Mouse (Mus musculus) heart, embryonic 13.5 days (tissue): ENCODE results near the gene D630003M21Rik. TPM values are rescaled to one million over a fixed set of nuclear protein-coding genes. Genes with fewer than 3 reads are reported as not detected.
A peak's percentile ranks its signal among the peaks of the same experiment; 100 is the strongest.

ENCODE experiments used
- ATAC-seq: fragments of 200-750 bp; cut with Nextera tagmentation; 2 replicates; pipeline ENCODE4 v1.8.0; 2017; ENCODE audit warnings: moderate TSS enrichment; ENCODE audit not compliant: insufficient number of reproducible peaks, low FRiP score, low TSS enrichment; ENCODE audit errors: extremely low read depth
- H3K27ac ChIP-seq: fragments of 300-500 bp; sonication (generic); replicated peaks from 2 replicates; pipeline ENCODE4 v1.5.1; 2015; ENCODE audit warnings: moderate library complexity, mild to moderate bottlenecking, inconsistent platforms
- H3K27me3 ChIP-seq: fragments of 300-500 bp; sonication (generic); replicated peaks from 2 replicates; pipeline ENCODE4 v1.6.1; 2015; ENCODE audit warnings: mild to moderate bottlenecking, inconsistent platforms
- H3K36me3 ChIP-seq: fragments of 300-500 bp; sonication (generic); 2 replicates; pipeline ENCODE4 v1.6.1; 2015; ENCODE audit warnings: mild to moderate bottlenecking, inconsistent platforms
- H3K4me1 ChIP-seq: fragments of 300-500 bp; sonication (generic); 2 replicates; pipeline ENCODE4 v1.6.1; 2015; ENCODE audit warnings: inconsistent platforms
- H3K4me2 ChIP-seq: fragments of 300-500 bp; sonication (generic); 2 replicates; pipeline ENCODE4 v1.6.1; 2015; ENCODE audit warnings: inconsistent platforms, mild to moderate bottlenecking, moderate library complexity
- H3K4me3 ChIP-seq: fragments of 300-500 bp; sonication (generic); 2 replicates; pipeline ENCODE4 v1.5.1; 2015; ENCODE audit warnings: moderate library complexity, mild to moderate bottlenecking, inconsistent platforms
- H3K9ac ChIP-seq: fragments of 300-500 bp; sonication (generic); 2 replicates; pipeline ENCODE4 v1.6.1; 2015; ENCODE audit warnings: inconsistent platforms, mild to moderate bottlenecking, moderate library complexity
- H3K9me3 ChIP-seq: fragments of 300-500 bp; sonication (generic); 2 replicates; pipeline ENCODE4 v1.6.1; 2016; ENCODE audit warnings: inconsistent platforms
- WGBS: fragments of 180-500 bp; shearing (Covaris S2); methylation state at CpG from one replicate; pipeline ENCODE4 v1.1.7; 2015; ENCODE audit warnings: mixed read lengths; 5-methylcytosine and 5-hydroxymethylcytosine counted together
- polyA plus RNA-seq: library from polyadenylated mRNA; unstranded; fragments of >200 nt; fragmentation: Nextera tagmentation; extraction: Ambion mirVana; gene quantifications from 2 replicates; pipeline ENCODE4 v1.2.1, GENCODE M21; 2015

The D630003M21Rik gene
- polyA plus RNA-seq, 1 experiment from 2014 or later: 2.7 TPM

DNA sequence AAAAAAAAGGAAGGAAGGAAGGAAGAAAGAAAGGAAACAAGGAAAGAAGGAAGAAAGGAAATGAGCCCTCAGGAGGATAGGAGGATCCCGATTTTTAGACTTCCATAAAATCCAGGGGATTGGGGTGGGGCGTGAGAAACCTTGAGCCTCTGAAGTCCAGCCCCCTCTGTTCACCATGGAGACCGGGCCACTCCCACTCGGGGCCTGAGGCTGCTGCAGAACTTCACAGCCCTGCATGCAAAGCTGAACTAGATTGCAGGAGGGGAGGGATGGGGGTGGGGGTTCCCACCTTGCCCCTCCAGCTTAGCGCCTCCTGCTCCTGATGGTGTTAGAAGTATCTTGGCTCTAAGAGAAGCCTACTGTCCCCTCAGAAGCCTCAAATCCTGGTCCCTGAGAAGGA is 27.9 kb upstream of the D630003M21Rik start:
- 20% methylated on average over 5 of the region's 5 CpGs for WGBS
- Histone ChIP-seq H3K4me3 (no peak overlapping the region), H3K9me3 (no peaks in the 10 kb centered on the region), H3K4me1 (peaks cover 23% of the 10 kb centered on the region), H3K36me3 (no peaks in the 10 kb centered on the region), H3K27me3 (peaks cover 30% of the 10 kb centered on the region), H3K9ac (no peak overlapping the region; the same call in 1 of the 2 replicates), H3K4me2 (no peak overlapping the region; the same call in 1 of the 2 replicates), H3K27ac (peak overlapping the region; percentile 17; the same call in 1 of the 2 replicates)
- no peak for ATAC-seq

DNA sequence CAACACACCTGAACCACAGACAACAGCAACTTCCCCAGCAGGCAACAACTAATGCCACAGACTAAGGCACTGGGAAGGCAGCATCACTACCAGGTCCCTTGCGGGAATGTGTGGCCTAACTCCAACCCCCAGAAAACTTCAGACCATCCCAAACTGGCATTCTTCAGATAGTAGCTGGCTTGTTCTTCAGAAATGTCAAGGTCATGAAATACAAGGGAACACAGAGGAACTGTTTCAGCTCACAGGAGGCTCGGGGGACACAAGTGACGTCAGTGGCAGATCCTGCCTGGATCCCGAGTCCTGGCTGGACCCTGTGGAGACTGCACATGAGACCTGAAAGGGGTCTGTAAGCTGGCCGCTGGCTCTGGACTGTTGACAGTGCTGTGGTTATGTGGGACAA is 24.8 kb upstream of the D630003M21Rik start:
- H3K27me3 ChIP-seq: peaks cover 9% of the 10 kb centered on the region
- H3K4me2 ChIP-seq: no peak overlapping the region
- no peak overlapping the region for H3K4me3 ChIP-seq
- no peaks in the 10 kb centered on the region for H3K9me3 ChIP-seq
- 41% methylated on average over 5 of the region's 5 CpGs for WGBS
- H3K27ac ChIP-seq: no peak overlapping the region
- H3K9ac ChIP-seq: no peak overlapping the region
- H3K4me1 ChIP-seq: peaks cover 41% of the 10 kb centered on the region
- no peak for ATAC-seq
- H3K36me3 ChIP-seq: no peaks in the 10 kb centered on the region

DNA sequence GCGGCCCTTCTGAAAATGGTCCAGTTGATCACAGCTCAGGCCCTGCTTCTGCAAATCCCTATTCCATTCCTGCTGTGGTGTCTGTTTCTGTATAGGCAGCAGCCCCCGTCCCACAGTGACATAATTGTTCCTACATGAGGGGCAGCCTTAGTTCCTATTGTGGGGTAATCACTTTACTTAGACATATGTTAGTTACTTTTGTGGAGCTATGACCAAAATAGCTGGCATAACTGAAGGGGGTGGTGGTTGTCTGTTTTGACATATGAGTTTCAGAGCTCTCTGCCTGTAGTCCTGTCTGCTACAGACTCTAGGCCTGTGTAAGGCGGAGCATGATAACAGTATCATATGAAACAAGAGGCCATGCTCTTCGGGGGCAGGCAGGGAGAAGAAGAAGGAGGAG is 21.5 kb upstream of the D630003M21Rik start:
- H3K36me3 ChIP-seq: no peaks in the 10 kb centered on the region
- 53% methylated on average over 4 of the region's 4 CpGs for WGBS
- no peak for ATAC-seq
- H3K27me3 ChIP-seq: no peaks in the 10 kb centered on the region
- H3K27ac ChIP-seq: no peak overlapping the region
- H3K9me3 ChIP-seq: 0 out of 2 replicates have a peak, but pooled peaks cover under 1% of the 10 kb centered on the region
- H3K4me2 ChIP-seq: no peak overlapping the region
- H3K4me1 ChIP-seq: peaks cover 40% of the 10 kb centered on the region
- no peak overlapping the region for H3K4me3 ChIP-seq
- no peak overlapping the region for H3K9ac ChIP-seq

DNA sequence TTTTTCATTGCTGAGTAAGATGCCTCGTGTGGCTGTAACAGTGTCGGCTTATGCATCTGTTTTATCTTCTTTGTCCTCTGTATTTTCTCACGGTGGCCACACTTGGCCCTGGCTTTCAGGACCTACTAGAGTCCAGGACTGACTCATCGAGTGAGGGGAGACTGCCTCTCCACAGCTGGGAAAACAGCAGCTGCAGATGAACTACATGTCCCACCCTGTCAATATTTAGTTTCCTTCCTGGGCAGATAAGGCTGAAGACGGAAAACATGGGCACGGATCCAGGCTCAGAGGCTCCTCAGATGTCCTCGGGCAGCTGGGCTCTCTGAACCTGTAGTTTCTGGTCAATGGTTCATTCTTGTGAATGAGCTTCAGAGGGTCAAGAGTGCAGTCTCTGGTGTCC is 19.3 kb upstream of the D630003M21Rik start:
- WGBS: 32% methylated on average over 7 of the region's 7 CpGs
- Histone ChIP-seq H3K27me3 (no peaks in the 10 kb centered on the region), H3K9ac (no peak overlapping the region), H3K36me3 (no peaks in the 10 kb centered on the region), H3K27ac (no peak overlapping the region), H3K4me1 (peaks cover 40% of the 10 kb centered on the region), H3K4me3 (no peak overlapping the region), H3K9me3 (0 out of 2 replicates have a peak, but pooled peaks cover 5% of the 10 kb centered on the region), H3K4me2 (no peak overlapping the region)
- peak; percentile 26; the same call in 1 of the 2 replicates for ATAC-seq

DNA sequence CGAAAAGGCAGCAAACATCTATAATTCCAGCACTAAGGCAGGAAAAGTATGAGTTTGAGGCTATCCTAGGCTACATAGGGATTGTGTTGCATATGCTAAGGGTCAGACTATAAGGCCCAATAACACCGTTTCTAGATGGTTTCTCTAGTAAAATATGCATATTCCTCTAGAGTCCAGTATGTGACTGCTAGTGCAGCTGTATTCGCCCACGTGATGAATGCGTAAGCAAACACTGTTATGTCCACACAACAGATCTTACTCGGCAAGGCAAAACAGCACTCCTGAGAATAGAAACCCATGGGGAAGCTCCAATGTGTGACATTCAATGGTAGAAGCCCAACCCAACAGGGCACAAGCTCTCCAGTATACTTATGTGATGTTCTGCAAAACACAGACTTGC is 18.8 kb upstream of the D630003M21Rik start:
- Histone ChIP-seq H3K9ac (no peak overlapping the region), H3K4me2 (no peak overlapping the region), H3K27ac (no peak overlapping the region), H3K36me3 (no peaks in the 10 kb centered on the region), H3K9me3 (0 out of 2 replicates have a peak, but pooled peaks cover 5% of the 10 kb centered on the region), H3K4me3 (no peak overlapping the region), H3K4me1 (peaks cover 44% of the 10 kb centered on the region), H3K27me3 (no peaks in the 10 kb centered on the region)
- WGBS: 72% methylated on average over 6 of the region's 6 CpGs
- no peak for ATAC-seq

DNA sequence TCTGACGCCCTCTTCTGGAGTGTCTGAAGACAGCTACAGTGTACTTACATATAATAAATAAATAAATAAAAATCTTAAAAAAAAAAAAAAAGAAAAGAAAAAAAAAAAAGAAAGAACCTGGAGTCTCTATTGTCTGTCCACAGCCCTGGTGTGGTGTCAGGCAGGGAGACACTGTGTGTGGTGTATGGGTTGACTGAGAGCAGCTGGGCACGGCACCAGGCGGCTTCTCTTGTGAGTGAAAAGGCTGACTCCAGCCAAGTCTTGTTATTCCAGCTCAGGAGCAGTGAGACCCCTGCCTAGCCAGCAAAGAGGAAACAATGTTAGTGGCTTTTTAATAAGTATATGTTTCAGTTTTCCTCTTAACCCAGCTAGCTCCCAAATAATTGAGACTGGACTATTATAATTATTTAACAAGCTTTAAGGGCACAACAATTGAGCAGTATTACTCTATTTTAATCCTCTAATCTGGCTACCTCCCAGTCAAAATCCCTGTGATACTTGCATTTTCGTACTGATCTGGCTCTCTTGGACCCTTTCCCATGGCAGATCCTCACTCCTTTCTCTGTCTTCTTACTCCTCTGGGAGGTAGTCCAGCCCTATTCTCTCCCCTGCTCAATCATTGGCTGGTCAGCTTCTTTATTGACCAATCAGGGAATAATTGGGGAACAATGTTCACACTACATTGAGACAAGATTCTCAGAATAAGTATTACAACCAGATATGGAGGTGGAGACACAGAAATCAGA is 16.2 kb upstream of the D630003M21Rik start:
- Histone ChIP-seq H3K27ac (no peak overlapping the region), H3K9ac (no peak overlapping the region), H3K4me3 (no peak overlapping the region), H3K27me3 (0 out of 2 replicates have a peak, but pooled peaks cover 7% of the 10 kb centered on the region), H3K36me3 (no peaks in the 10 kb centered on the region), H3K9me3 (0 out of 2 replicates have a peak, but pooled peaks cover 6% of the 10 kb centered on the region), H3K4me2 (no peak overlapping the region), H3K4me1 (peaks cover 21% of the 10 kb centered on the region)
- no peak for ATAC-seq
- WGBS: 69% methylated on average over 4 of the region's 4 CpGs

DNA sequence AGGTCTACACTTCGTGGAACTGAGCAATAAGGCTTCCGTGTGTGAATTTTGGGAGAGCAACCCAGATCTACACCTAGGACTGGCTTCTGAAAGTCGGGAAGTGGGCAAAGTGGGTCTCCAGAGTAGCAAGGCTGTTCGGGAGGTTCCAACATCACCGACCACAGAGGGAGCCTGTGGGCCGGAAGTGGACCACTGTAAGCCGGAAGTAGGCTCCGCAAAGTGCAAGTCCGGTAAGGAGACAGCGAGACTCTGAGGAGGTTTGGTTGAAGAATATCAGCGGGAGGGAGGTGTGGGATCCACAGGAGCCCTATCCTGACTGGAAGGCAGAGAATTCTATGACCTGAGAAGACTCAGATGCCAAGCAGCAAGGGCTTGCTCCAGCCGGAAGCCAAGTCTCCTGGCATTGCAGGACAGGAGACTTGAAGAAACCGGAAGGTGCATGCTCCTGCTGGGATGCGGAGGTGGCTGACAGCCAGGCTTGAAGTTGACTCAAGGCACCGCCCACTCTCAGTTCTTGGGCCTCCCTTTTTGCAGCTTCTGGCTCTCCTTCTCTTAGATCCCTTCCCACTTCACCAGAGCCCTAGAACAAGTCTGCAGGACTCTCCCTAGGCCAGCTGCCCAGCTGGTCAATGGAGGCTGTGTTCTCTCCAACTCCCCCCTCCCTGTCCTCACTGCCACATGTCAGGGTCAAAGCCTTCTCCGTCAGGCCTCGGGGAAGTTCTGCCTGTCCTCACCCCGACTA is 14.3 kb upstream of the D630003M21Rik start:
- Histone ChIP-seq H3K4me2 (no peak overlapping the region), H3K9ac (no peak overlapping the region), H3K27ac (no peak overlapping the region), H3K27me3 (0 out of 2 replicates have a peak, but pooled peaks cover 7% of the 10 kb centered on the region), H3K4me3 (no peak overlapping the region), H3K4me1 (peaks cover 15% of the 10 kb centered on the region), H3K9me3 (0 out of 2 replicates have a peak, but pooled peaks cover 12% of the 10 kb centered on the region), H3K36me3 (no peaks in the 10 kb centered on the region)
- WGBS: 66% methylated on average over 18 of the region's 18 CpGs
- ATAC-seq: no peak

DNA sequence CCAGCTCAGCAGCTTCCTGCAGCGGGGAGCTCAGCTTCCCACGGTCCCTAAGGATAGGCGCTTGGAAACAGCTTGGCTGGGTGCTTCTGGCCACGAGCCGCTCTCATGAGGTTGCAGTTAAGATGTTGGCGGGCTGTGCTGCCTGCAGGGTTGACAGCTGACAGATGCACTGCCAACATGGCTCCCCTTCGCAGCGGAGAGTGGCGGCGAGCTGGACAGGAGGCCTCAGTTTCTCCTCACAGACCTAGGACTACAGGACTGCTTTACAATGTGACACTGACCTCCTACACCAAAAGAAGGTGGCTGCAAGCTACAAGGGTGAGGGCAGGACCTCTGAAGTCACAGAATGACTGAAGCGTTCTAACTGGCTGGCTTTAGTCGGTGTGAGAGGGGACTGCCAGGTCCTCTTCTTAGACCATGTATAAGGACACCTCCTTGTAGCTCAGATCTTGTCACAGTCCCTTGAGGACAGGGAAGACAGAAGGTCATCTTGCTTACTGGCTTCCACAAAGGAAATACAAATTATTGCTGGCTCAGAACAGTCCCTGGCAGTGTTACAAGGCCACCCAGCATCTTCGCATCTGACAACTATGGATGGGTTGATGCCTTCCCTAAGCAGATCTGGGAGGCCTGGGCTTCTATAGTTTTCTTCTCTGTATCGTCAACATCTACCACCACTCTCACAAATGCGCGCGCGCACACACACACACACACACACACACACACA is 13.3 kb upstream of the D630003M21Rik start:
- peaks cover 9% of the 10 kb centered on the region; the same call in 1 of the 2 replicates for H3K4me1 ChIP-seq
- WGBS: 79% methylated on average over 18 of the region's 18 CpGs
- H3K4me2 ChIP-seq: no peak overlapping the region
- no peak overlapping the region for H3K4me3 ChIP-seq
- no peak for ATAC-seq
- no peaks in the 10 kb centered on the region for H3K36me3 ChIP-seq
- H3K9me3 ChIP-seq: 0 out of 2 replicates have a peak, but pooled peaks cover 12% of the 10 kb centered on the region
- no peak overlapping the region for H3K9ac ChIP-seq
- H3K27me3 ChIP-seq: 0 out of 2 replicates have a peak, but pooled peaks cover 7% of the 10 kb centered on the region
- H3K27ac ChIP-seq: no peak overlapping the region

DNA sequence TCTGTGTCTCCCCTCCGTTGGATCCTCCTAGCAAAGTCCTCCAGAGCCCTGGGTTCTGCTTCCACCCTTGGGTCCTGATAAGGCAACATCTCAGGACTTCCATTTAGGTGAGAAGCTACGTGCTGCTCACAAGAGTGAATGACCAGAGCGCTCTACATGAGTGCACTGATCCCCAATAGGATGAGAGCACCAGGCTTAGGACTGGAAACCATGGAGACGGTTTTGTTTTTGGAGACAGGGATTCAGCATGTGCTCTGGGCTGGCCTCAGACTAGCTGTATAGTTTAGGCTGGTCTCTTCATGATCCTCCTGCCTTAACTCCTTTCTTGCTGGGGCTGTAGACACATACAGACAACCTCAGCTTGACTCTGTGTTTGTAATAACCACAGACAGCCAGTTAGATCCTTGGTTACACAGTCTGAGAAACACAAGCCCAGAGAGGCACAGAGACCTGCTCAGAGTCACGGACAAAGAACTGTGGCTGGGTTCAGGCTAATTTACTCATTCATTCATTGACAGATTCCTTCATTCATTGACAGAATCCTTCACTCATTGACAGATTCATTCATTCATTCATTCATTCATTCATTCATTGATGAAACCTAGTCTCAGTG is 12.2 kb upstream of the D630003M21Rik start:
- ATAC-seq: no peak
- 0 out of 2 replicates have a peak, but pooled peaks cover 7% of the 10 kb centered on the region for H3K27me3 ChIP-seq
- H3K4me1 ChIP-seq: peaks cover 9% of the 10 kb centered on the region; the same call in 1 of the 2 replicates
- no peak overlapping the region for H3K4me2 ChIP-seq
- no peak overlapping the region for H3K27ac ChIP-seq
- no peak overlapping the region for H3K4me3 ChIP-seq
- 62% methylated on average over 5 of the region's 5 CpGs for WGBS
- no peak overlapping the region for H3K9ac ChIP-seq
- no peaks in the 10 kb centered on the region for H3K36me3 ChIP-seq
- H3K9me3 ChIP-seq: 0 out of 2 replicates have a peak, but pooled peaks cover 12% of the 10 kb centered on the region

DNA sequence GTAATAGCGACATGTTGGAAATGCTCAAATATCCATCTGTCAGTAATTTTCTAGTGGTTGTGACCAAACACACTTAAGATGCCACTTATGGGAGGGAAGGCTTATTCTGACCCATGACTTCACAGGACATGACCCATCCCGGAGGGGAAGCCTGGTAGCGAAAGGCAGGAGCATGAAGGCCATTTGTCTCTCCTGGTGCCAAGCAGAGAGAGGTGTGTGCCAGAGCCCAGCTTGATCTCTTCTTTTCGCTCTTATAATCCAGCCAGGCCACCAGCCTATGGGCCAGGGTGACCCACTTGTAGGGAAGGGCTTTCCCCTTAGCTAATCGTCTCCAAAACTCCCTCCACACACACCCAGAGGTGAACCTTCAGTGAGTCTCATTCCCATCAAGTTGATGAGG is 9.1 kb upstream of the D630003M21Rik start:
- Histone ChIP-seq H3K27ac (no peak overlapping the region), H3K9ac (no peak overlapping the region), H3K4me3 (no peak overlapping the region), H3K27me3 (0 out of 2 replicates have a peak, but pooled peaks cover 7% of the 10 kb centered on the region), H3K9me3 (0 out of 2 replicates have a peak, but pooled peaks cover 8% of the 10 kb centered on the region), H3K4me2 (no peak overlapping the region), H3K36me3 (no peaks in the 10 kb centered on the region), H3K4me1 (peaks cover 2% of the 10 kb centered on the region; the same call in 1 of the 2 replicates)
- WGBS: 79% methylated on average over 5 of the region's 5 CpGs
- ATAC-seq: no peak
